Mouse (Mus musculus) central nervous system, embryonic 14 days (tissue): ENCODE measurements around the gene Olfr1243. TPM values are rescaled to one million over a fixed set of nuclear protein-coding genes. Genes with fewer than 3 reads are reported as not detected.

Source experiments
- polyA plus RNA-seq: library from polyadenylated mRNA; depleted of rRNA; stranded (reverse); fragments of >200 nt; gene quantifications from 2 replicates; pipeline ENCODE4 v1.2.3, GENCODE M21; 2012; rRNA removed

Gene Olfr1243
- polyA plus RNA-seq, result not detected in 2 replicates

DNA sequence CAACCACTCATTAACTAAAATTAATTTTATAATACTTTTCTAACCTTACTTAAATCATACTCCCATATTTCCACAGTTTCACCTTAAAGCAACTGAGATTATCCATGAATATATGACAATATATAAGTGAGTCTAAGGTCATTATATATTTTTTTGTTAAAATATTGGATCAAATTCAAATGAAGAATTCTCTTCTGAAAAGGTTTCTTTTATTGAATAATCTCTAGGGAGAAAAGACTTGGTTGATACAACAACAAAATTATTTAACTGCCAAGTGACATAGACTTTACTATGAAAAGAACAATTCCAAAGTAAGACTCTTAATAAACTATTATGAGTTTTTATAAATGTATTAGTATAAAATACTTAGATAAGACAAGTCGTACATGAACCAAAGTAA is at the start of gene Olfr1243:
Gene Olfr1243, minus strand, starts transcription at position 101 of the 400 bp plus-strand sequence.

GRCm38 (mm10) chr2:89578347-89578746 is 47.1 kb upstream of the Olfr1243 start, which contains the start of gene Olfr1245:
Gene Olfr1245, minus strand, starts transcription at chr2:89578447.

DNA sequence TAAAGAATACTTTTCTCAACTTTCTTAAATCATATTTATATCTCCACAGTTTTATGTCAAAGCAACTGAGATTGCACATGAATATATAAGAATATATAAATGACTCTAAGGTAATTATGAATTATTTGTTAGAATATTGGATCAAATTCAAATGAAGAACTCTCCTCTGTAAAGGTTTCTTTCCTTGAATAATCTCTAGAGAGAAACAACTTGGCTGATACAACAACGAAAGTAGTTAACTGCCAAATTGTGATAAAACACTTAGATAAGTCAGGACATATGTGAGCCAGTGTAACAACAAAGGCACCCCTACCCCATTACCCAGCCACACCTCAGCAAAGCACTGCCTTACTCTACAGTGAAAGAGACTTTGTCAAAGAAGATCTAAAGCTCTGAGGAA is 33.1 kb downstream of the Olfr1243 start, which contains the start of gene Olfr1242:
Gene Olfr1242, minus strand, starts transcription at position 101 of the 400 bp plus-strand sequence.

GRCm38 (mm10) chr2:89487026-89487425 is 44.3 kb downstream of the Olfr1243 start, which contains the start of gene Olfr1241:
Gene Olfr1241, minus strand, starts transcription at chr2:89487126.

Other genes starting within 250 kb of the Olfr1243 start
- gene Olfr1229, start 243.5 kb downstream of the Olfr1243 start, polyA plus RNA-seq, result not detected in 2 replicates
- gene Olfr1230, start 234.2 kb downstream of the Olfr1243 start, polyA plus RNA-seq, result not detected in 2 replicates
- gene Olfr1231, start 224.4 kb downstream of the Olfr1243 start, polyA plus RNA-seq, result not detected in 2 replicates
- not detected in 2 replicates for gene Olfr1232, start 201.8 kb downstream of the Olfr1243 start, polyA plus RNA-seq
- gene Olfr1233, start 189.1 kb downstream of the Olfr1243 start, polyA plus RNA-seq, result not detected in 2 replicates
- not detected in 2 replicates for gene Olfr1234, start 166.6 kb downstream of the Olfr1243 start, polyA plus RNA-seq
- gene Olfr1238, start 121.8 kb downstream of the Olfr1243 start, polyA plus RNA-seq, result not detected in 2 replicates
- not detected in 2 replicates for gene Olfr1239, start 111.1 kb downstream of the Olfr1243 start, polyA plus RNA-seq
- not detected in 2 replicates for gene Olfr1240, start 88.5 kb downstream of the Olfr1243 start, polyA plus RNA-seq
- gene Olfr1241, start 44.4 kb downstream of the Olfr1243 start, polyA plus RNA-seq, result not detected in 2 replicates
- not detected in 2 replicates for gene Olfr1242, start 33.2 kb downstream of the Olfr1243 start, polyA plus RNA-seq
- not detected in 2 replicates for gene Olfr1245, start 47.0 kb upstream of the Olfr1243 start, polyA plus RNA-seq
- not detected in 2 replicates for gene Olfr1246, start 61.7 kb upstream of the Olfr1243 start, polyA plus RNA-seq
- not detected in 2 replicates for gene Olfr1247, start 82.6 kb upstream of the Olfr1243 start, polyA plus RNA-seq
- not detected in 2 replicates for gene Olfr1248, start 86.8 kb upstream of the Olfr1243 start, polyA plus RNA-seq
- not detected in 2 replicates for gene Olfr1249, start 103.5 kb upstream of the Olfr1243 start, polyA plus RNA-seq
- gene Olfr1250, start 130.0 kb upstream of the Olfr1243 start, polyA plus RNA-seq, result 0.01 TPM in 1 of 2 replicates, not detected in the other
- gene Olfr1251, start 140.4 kb upstream of the Olfr1243 start, polyA plus RNA-seq, result not detected in 2 replicates
- not detected in 2 replicates for gene Olfr1252, start 193.5 kb upstream of the Olfr1243 start, polyA plus RNA-seq
- not detected in 2 replicates for gene Olfr1253, start 225.6 kb upstream of the Olfr1243 start, polyA plus RNA-seq